Mouse (Mus musculus) lung, postnatal 0 days (tissue): ENCODE data around the gene H1foo. TPM values are rescaled to one million over a fixed set of nuclear protein-coding genes. Genes with fewer than 3 reads are reported as not detected.

Experiments used
- ATAC-seq: fragments of 200-750 bp; cut with Nextera tagmentation; 2 replicates; pipeline ENCODE4 v1.8.0; 2017; ENCODE audit warnings: moderate library complexity
- DNase-seq: peaks from one replicate; pipeline ENCODE4 v3.0.0-alpha.2; 2016; ENCODE audit warnings: low spot score
- H3K27ac ChIP-seq: fragments of 300-500 bp; sonication (generic); 2 replicates; pipeline ENCODE4 v1.5.1; 2014; ENCODE audit warnings: antibody characterized with exemption, mild to moderate bottlenecking, low read length, mixed read lengths
- H3K27me3 ChIP-seq: fragments of 300-500 bp; sonication (generic); replicated peaks from 2 replicates; pipeline ENCODE4 v1.6.1; 2014; ENCODE audit warnings: low read length, mixed read lengths; ENCODE audit not compliant: insufficient read depth
- H3K36me3 ChIP-seq: fragments of 300-500 bp; sonication (generic); 2 replicates; pipeline ENCODE4 v1.6.1; 2014; ENCODE audit warnings: low read length, mixed read lengths; ENCODE audit not compliant: insufficient read depth
- H3K4me1 ChIP-seq: fragments of 300-500 bp; sonication (generic); 2 replicates; pipeline ENCODE4 v1.6.1; 2014; ENCODE audit warnings: antibody characterized with exemption, low read depth, low read length, mixed read lengths; ENCODE audit not compliant: insufficient read depth
- H3K4me2 ChIP-seq: fragments of 300-500 bp; sonication (generic); replicated peaks from 2 replicates; pipeline ENCODE4 v1.6.1; 2014; ENCODE audit warnings: low read depth, mild to moderate bottlenecking, low read length, moderate library complexity, mixed read lengths
- H3K4me3 ChIP-seq: fragments of 300-500 bp; sonication (generic); 2 replicates; pipeline ENCODE4 v1.5.1; 2014; ENCODE audit warnings: low read depth, low read length
- H3K9ac ChIP-seq: fragments of 300-500 bp; sonication (generic); replicated peaks from 2 replicates; pipeline ENCODE4 v1.6.1; 2014; ENCODE audit warnings: low read depth, mild to moderate bottlenecking
- H3K9me3 ChIP-seq: fragments of 300-500 bp; sonication (generic); 2 replicates; pipeline ENCODE4 v1.6.1; 2016; ENCODE audit warnings: low read length, mixed read lengths
- CTCF ChIP-seq: IDR thresholded peaks from 2 replicates; pipeline ENCODE4 v1.5.1; 2016; ENCODE audit warnings: antibody characterized with exemption, mild to moderate bottlenecking
- EP300 ChIP-seq: IDR thresholded peaks from 2 replicates; pipeline ENCODE4 v1.6.1; 2016; ENCODE audit warnings: antibody characterized with exemption, mild to moderate bottlenecking, control low read depth
- WGBS: fragments of 180-500 bp; shearing (Covaris S2); extraction: QIAGEN DNeasy Blood & Tissue Kit; methylation state at CpG from one replicate; pipeline ENCODE4 v1.1.7; 2014; 5-methylcytosine and 5-hydroxymethylcytosine counted together
- polyA plus RNA-seq: library from polyadenylated mRNA; unstranded; fragments of >200 nt; fragmentation: Nextera tagmentation; extraction: Ambion mirVana; gene quantifications from 2 replicates; pipeline ENCODE4 v1.2.1, GENCODE M21; 2015

H1foo gene
- not detected in 2 replicates for polyA plus RNA-seq

DNA sequence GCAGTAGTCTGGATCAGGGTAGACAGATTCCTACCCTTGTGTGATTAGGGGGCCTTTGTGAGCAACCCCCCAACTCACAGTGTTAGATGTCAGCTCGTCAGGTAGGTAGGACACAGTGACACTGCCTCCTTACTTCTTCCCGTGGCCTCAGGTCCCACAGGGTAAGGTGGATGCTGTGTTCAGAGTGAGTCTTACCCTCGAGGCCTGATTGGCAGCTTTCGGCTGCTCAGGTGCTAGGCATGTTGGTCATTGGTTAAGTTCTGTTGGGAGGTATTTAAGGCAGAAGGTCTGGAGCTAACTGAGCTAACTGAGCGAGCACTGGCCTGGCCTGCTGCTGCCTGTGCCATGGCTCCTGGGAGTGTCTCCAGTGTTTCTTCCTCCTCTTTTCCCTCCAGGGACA lies at the start of gene H1foo:
H1foo (plus strand) TSS at position 301 of the 400 bp plus-strand sequence.
- WGBS, result 80% methylated on average over 5 of the region's 5 CpGs
- H3K4me2 ChIP-seq, result no peak within 1 kb of the TSS

DNA sequence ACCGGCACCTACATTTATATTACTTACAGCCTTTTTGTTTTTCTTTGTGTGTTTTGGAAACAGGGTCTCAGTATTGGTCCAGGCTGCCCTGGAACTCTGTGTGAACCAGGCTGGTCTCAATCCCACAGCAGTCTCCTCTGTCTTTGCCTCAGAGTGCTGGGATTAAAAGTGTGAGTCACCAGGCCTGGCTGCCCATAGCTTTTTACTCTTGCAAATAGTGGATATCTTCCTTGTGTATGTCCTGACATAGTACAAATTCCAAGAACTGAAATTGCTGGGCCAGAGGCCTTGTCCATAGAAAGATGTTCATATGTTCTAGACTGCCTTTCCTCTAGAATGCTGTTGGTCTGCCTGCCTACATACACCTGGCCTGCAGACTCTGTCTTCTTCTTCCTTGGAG lies 48.4 kb upstream of the H1foo start:
- WGBS, result 79% methylated on average over 1 of the region's 1 CpGs

More for the DNA sequence above, at the start of gene H1foo:
- Histone ChIP-seq H3K27me3 (no peaks in the 10 kb centered on the region), H3K4me3 (no peak within 1 kb of the TSS), H3K36me3 (no peaks in the 10 kb centered on the region), H3K27ac (peak within 1 kb of the TSS; percentile 27; the same call in 1 of the 2 replicates), H3K4me1 (no peaks in the 10 kb centered on the region; the same call in 1 of the 2 replicates), H3K9ac (no peak within 1 kb of the TSS), H3K9me3 (no peaks in the 10 kb centered on the region)
- no peak for DNase-seq
- no peak for ATAC-seq
- no peak for TF ChIP-seq EP300
- no peak for TF ChIP-seq CTCF

DNA sequence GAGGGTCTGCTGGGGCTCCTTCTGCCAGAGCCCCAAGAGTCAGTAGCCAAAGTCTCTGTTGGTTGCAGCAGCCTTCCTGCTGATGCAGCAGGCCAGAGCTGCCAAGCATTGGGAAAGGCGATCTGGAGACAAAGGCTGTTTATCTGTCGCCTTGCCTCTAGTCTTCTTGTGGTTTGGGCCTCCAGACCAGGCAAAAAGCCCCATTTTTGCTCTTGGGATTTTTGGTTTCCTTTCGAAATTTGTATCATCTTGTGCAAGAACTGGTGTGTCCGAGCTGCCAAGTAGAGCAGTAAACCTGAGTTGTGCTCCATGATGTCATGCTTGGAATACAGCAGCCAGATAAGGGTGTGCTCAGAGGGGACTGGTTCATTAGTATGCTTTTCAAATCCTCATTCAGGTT lies 47.6 kb upstream of the H1foo start:
- no peak overlapping the region for H3K4me2 ChIP-seq
- WGBS, result 55% methylated on average over 4 of the region's 4 CpGs
- TF ChIP-seq EP300 (no peak), CTCF (no peak)
- no peak overlapping the region for H3K9ac ChIP-seq
- DNase-seq (peak; percentile 79), ATAC-seq (peak; percentile 37)
- no peak overlapping the region for H3K4me3 ChIP-seq
- no peaks in the 10 kb centered on the region for H3K36me3 ChIP-seq
- H3K27ac ChIP-seq, result peak overlapping the region; percentile 64
- no peaks in the 10 kb centered on the region for H3K4me1 ChIP-seq
- no peaks in the 10 kb centered on the region for H3K9me3 ChIP-seq
- no peaks in the 10 kb centered on the region for H3K27me3 ChIP-seq

More for the DNA sequence above, 48.4 kb upstream of the H1foo start:
- Histone ChIP-seq H3K9me3 (no peaks in the 10 kb centered on the region), H3K36me3 (no peaks in the 10 kb centered on the region), H3K27ac (peak overlapping the region; percentile 64; the same call in 1 of the 2 replicates), H3K4me2 (no peak overlapping the region), H3K9ac (no peak overlapping the region), H3K4me3 (no peak overlapping the region), H3K4me1 (no peaks in the 10 kb centered on the region; the same call in 1 of the 2 replicates), H3K27me3 (no peaks in the 10 kb centered on the region)
- TF ChIP-seq EP300, result no peak
- TF ChIP-seq CTCF, result no peak
- ATAC-seq, result no peak
- DNase-seq, result peak; percentile 44

DNA sequence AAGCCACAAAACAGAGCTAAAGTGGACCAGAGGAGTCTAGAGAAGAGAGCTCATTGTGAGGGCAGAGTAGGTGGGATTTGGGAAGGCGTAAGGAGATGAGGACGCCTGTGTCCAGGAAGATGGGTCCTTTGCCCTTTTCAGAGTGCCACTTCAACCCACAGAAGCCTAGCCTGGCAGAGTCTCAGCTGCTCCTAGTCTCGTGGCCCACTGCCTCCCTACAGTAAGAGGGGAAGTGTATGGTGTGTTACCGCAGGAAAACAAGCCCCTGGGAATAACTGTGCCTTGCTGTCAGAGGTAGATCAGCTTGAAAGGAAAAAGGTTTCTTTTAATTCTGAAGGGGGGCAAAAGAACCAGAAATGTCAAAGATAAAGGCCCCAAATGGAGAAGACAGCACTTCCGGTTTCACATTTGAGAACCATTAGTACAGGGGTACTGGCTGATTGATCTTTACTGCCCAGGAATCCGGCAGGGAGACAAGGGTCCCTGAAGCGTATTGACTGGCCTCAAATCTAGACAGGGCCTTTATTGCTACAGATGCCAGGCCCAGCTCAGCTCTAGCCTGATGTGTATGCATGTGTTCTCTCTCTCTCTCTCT lies 46.7 kb upstream of the H1foo start:
- WGBS, result 85% methylated on average over 7 of the region's 7 CpGs
- no peak for TF ChIP-seq CTCF
- TF ChIP-seq EP300, result no peak
- H3K9ac ChIP-seq, result no peak overlapping the region
- no peaks in the 10 kb centered on the region for H3K9me3 ChIP-seq
- H3K27ac ChIP-seq, result 0 out of 2 replicates have a peak overlapping the region, but pooled peaks have one; percentile 64
- H3K36me3 ChIP-seq, result no peaks in the 10 kb centered on the region
- no peak overlapping the region for H3K4me3 ChIP-seq
- no peaks in the 10 kb centered on the region for H3K4me1 ChIP-seq
- no peak for ATAC-seq
- no peaks in the 10 kb centered on the region for H3K27me3 ChIP-seq
- no peak for DNase-seq
- H3K4me2 ChIP-seq, result no peak overlapping the region

DNA sequence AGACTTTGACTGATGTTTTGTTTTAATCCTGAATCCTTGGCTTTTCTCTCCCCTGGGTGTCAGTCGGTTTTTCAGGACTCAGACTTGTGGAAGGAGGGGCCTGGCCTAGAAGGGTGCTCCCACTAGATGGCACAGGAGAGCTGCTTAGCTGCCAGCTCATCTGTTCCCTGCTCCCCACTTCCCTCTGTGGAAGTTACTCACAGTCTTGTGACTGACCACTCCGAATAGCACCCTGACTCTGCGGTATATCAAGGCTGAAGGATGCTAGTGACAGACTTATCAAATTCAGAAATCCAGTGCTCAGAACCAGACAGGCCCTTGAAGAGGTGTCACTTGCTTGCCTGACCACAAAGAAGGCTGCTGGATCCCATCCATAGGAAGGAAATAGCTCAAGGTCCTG lies 43.7 kb upstream of the H1foo start:
- H3K9me3 ChIP-seq, result no peaks in the 10 kb centered on the region
- H3K4me3 ChIP-seq, result no peak overlapping the region
- peak overlapping the region; percentile 62 for H3K27ac ChIP-seq
- DNase-seq, result peak; percentile 88
- TF ChIP-seq EP300 (no peak), CTCF (peak; percentile 93)
- peaks cover 8% of the 10 kb centered on the region; the same call in 1 of the 2 replicates for H3K4me1 ChIP-seq
- no peak overlapping the region for H3K9ac ChIP-seq
- H3K36me3 ChIP-seq, result no peaks in the 10 kb centered on the region
- ATAC-seq, result peak; percentile 81
- H3K27me3 ChIP-seq, result no peaks in the 10 kb centered on the region
- WGBS, result 6% methylated on average over 3 of the region's 3 CpGs
- H3K4me2 ChIP-seq, result no peak overlapping the region

DNA sequence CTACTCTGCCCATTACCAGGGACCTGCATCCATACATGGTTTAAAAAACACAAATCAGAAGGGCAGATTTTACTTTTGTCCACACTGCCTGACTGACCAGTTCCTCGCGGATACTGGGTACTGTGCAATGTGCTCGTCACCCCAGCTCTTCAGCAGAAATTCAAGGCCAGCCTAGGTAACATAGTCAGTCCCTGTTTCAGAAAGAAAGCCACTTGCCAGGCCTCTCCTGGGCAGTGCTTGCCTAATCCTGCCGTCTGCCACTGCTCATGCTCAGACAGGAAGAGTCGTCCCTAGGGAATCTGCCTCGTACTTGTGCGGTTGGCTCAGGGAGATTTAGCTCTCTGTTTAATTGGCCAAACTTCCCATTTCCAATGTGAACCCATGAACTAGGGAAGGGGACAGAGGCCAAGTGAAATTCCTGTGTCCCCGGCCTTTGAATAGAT lies 43.2 kb upstream of the H1foo start:
- H3K36me3 ChIP-seq, result no peaks in the 10 kb centered on the region
- H3K9ac ChIP-seq, result no peak overlapping the region
- WGBS, result 59% methylated on average over 8 of the region's 8 CpGs
- ATAC-seq (peak; percentile 35), DNase-seq (peak; percentile 42)
- no peaks in the 10 kb centered on the region for H3K27me3 ChIP-seq
- H3K4me3 ChIP-seq, result no peak overlapping the region
- TF ChIP-seq EP300 (no peak), CTCF (no peak; the same call in 1 of the 2 replicates)
- no peaks in the 10 kb centered on the region for H3K9me3 ChIP-seq
- H3K4me1 ChIP-seq, result peaks cover 8% of the 10 kb centered on the region; the same call in 1 of the 2 replicates
- H3K27ac ChIP-seq, result peak overlapping the region; percentile 62
- no peak overlapping the region for H3K4me2 ChIP-seq
